Mouse (Mus musculus) erythroblast, embryonic 14.5 days (primary cell): ENCODE data around the gene Vmn1r93. TPM values are rescaled to one million over a fixed set of nuclear protein-coding genes. Genes with fewer than 3 reads are reported as not detected.
"Not testable (repeated sequence)": the region's sequence is repeated elsewhere in the genome, so short reads cannot be mapped to it uniquely, and the experiment has no call there.

ENCODE experiments used
- H3K27me3 ChIP-seq: 2 replicates; pipeline ENCODE4 v1.6.1; 2012; ENCODE audit warnings: inconsistent platforms; ENCODE audit not compliant: control insufficient read depth
- H3K36me3 ChIP-seq: 2 replicates; pipeline ENCODE4 v1.6.1; 2012; ENCODE audit warnings: mild to moderate bottlenecking, inconsistent platforms; ENCODE audit not compliant: control insufficient read depth
- H3K4me1 ChIP-seq: 2 replicates; pipeline ENCODE4 v1.6.1; 2012; ENCODE audit warnings: inconsistent platforms; ENCODE audit not compliant: control insufficient read depth
- H3K4me3 ChIP-seq: replicated peaks from 2 replicates; pipeline ENCODE3; 2012; ENCODE audit warnings: moderate library complexity, mild to moderate bottlenecking, inconsistent platforms
- H3K9me3 ChIP-seq: 2 replicates; pipeline ENCODE4 v1.6.1; 2012; ENCODE audit warnings: low read length, inconsistent platforms, mixed read lengths; ENCODE audit not compliant: control insufficient read depth
- polyA plus RNA-seq: library from polyadenylated mRNA; stranded (reverse); fragments of >175 nt; gene quantifications from 2 replicates; pipeline ENCODE4 v1.2.3, GENCODE M21; 2012

Vmn1r93 gene
- polyA plus RNA-seq: not detected in 2 replicates

DNA sequence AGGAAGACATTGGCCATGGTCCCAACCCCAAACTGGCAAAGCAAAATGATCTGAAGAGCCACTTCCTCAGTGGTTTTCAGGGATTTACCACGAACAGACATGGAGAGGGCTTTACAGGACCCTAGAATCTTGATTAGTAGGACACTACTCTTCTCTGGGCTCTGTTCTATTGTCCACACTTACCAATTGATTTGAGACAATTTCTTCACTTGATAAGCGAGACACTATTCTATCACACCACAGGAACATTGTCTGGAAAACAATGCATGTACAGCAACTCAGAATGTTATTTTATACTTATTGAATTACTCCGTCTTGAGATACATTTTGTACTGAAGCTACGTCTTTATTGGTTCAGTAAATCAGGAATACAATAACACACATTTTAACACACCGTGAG is at the start of gene Vmn1r93:
Gene Vmn1r93 (minus strand): TSS at position 101 of the 400 bp plus-strand sequence.
- H3K9me3 ChIP-seq, H3K27me3 ChIP-seq, H3K4me1 ChIP-seq, H3K4me3 ChIP-seq, H3K36me3 ChIP-seq: not testable (repeated sequence)

GRCm38 (mm10) chr7:20168277-20168676 is 29.4 kb upstream of the Vmn1r93 start, which contains the start of gene Vmn1r94:
Gene Vmn1r94 (minus strand): TSS chr7:20168377.
- not testable (repeated sequence) for H3K9me3 ChIP-seq, H3K4me3 ChIP-seq, H3K4me1 ChIP-seq

DNA sequence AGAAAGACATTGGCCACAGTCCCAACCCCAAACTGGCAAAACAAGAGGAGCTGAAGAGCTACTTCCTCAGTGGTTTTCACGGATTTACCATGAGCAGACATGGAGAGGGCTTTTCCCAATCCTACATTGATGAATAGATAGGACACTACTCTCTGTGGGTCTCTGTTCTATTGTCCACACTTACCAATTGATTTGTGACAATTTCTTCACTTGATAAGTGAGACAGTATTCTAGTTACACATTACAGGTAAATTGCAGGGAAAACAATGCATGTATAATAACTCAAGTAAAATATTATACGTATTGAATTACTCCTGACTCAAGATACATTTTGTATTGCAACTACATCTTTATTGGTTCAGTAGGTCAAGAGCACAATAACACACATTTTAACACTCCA is 16.4 kb downstream of the Vmn1r93 start, which contains the start of gene Gm16442:
Gene Gm16442 (minus strand): TSS at position 101 of the 400 bp plus-strand sequence.
- H3K9me3 ChIP-seq, H3K4me1 ChIP-seq, H3K4me3 ChIP-seq, H3K36me3 ChIP-seq, H3K27me3 ChIP-seq: not testable (repeated sequence)

More at GRCm38 (mm10) chr7:20168277-20168676, 29.4 kb upstream of the Vmn1r93 start, which contains the start of gene Vmn1r94:
- H3K27me3 ChIP-seq, H3K36me3 ChIP-seq: not testable (repeated sequence)

DNA sequence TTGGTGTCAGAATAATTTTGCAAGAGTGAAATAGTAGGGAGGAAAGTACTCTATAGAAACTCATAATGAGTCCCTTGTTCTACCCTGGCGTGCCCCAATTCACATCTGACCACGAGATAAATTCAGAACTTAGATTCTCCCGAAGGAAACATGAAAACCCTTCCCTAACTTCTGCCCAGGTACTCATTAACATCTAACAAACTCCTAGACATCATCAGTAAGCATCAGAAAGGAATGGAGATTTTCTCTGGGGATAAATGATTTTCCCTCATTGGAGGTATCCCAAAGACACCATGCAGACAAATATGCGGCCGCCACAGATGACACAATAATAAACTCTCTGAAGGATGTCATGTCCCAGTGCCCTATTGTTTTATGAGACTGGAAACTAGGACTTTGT is 39.5 kb downstream of the Vmn1r93 start, which contains the start of gene Vmn1r91:
Gene Vmn1r91 (plus strand): TSS at position 301 of the 400 bp plus-strand sequence.
- H3K4me1 ChIP-seq, H3K27me3 ChIP-seq, H3K4me3 ChIP-seq, H3K36me3 ChIP-seq, H3K9me3 ChIP-seq: not testable (repeated sequence)

Other genes starting within 250 kb of the Vmn1r93 start
- gene Pvr, start 217.9 kb downstream of the Vmn1r93 start, polyA plus RNA-seq: 0.02 and 0.04 TPM in 2 replicates
- not detected in 2 replicates for gene Igsf23, start 188.3 kb downstream of the Vmn1r93 start, polyA plus RNA-seq
- gene Ceacam20, start 173.7 kb downstream of the Vmn1r93 start, polyA plus RNA-seq: not detected in 2 replicates
- not detected in 2 replicates for gene Nlrp9b, start 147.6 kb downstream of the Vmn1r93 start, polyA plus RNA-seq
- 0.01 TPM in 1 of 2 replicates, not detected in the other for gene Vmn1r91, start 39.4 kb downstream of the Vmn1r93 start, polyA plus RNA-seq
- not detected in 2 replicates for gene Gm16442, start 16.5 kb downstream of the Vmn1r93 start, polyA plus RNA-seq
- not detected in 2 replicates for gene Vmn1r94, start 29.3 kb upstream of the Vmn1r93 start, polyA plus RNA-seq
- gene Vmn1r95, start 54.6 kb upstream of the Vmn1r93 start, polyA plus RNA-seq: not detected in 2 replicates
- gene Gm6164, start 66.5 kb upstream of the Vmn1r93 start, polyA plus RNA-seq: not detected in 2 replicates
- not detected in 2 replicates for gene Gm4498, start 94.7 kb upstream of the Vmn1r93 start, polyA plus RNA-seq
- 0.03 TPM in 1 of 2 replicates, not detected in the other for gene Gm5890, start 123.7 kb upstream of the Vmn1r93 start, polyA plus RNA-seq
- not detected in 2 replicates for gene Gm4133, start 195.0 kb upstream of the Vmn1r93 start, polyA plus RNA-seq
- gene Gm5728, start 236.3 kb upstream of the Vmn1r93 start, polyA plus RNA-seq: not detected in 2 replicates